In genomic region chr11:107573061-107573692, GRCm38 (mm10) we compare ENCODE assay signal across 8 mouse cellular contexts. TPM values are rescaled to one million over a fixed set of nuclear protein-coding genes. Genes with fewer than 3 reads are reported as not detected.
A peak's percentile ranks its signal among the peaks of the same experiment; 100 is the strongest.
DNase-seq lines count a peak whose midpoint lies in the region; ATAC-seq lines count a peak whose summit lies in the region.

No protein-coding gene starts in this region.

- peaks cover 7% of the 10 kb centered on the region; the same call in 1 of the 2 replicates for H3K4me1 ChIP-seq in hindbrain, embryonic 15.5 days (replicated peaks)
- no peaks in the 10 kb centered on the region for H3K4me1 ChIP-seq in hindbrain, embryonic 14.5 days (replicated peaks; ENCODE audit: control insufficient read depth, insufficient read depth, low read length)
- H3K4me1 ChIP-seq in midbrain, embryonic 11.5 days (ENCODE audit: control insufficient read depth, insufficient read depth, low read length) = no peaks in the 10 kb centered on the region

- no peak overlapping the region for H3K4me3 ChIP-seq in hindbrain, embryonic 15.5 days
- no peak overlapping the region for H3K4me3 ChIP-seq in hindbrain, embryonic 14.5 days (replicated peaks; ENCODE audit: low read length)
- no peak overlapping the region for H3K4me3 ChIP-seq in midbrain, embryonic 11.5 days (ENCODE audit: low read depth, low read length)

- H3K27ac ChIP-seq in hindbrain, embryonic 15.5 days (replicated peaks) = no peak overlapping the region
- H3K27ac ChIP-seq in hindbrain, embryonic 14.5 days = no peak overlapping the region
- H3K27ac ChIP-seq in midbrain, embryonic 11.5 days (ENCODE audit: low read depth, low read length) = no peak overlapping the region

- WGBS in hindbrain, embryonic 15.5 days = 57% methylated on average over 11 of the region's 11 CpGs
- 57% methylated on average over 11 of the region's 11 CpGs for WGBS in hindbrain, embryonic 14.5 days
- 81% methylated on average over 11 of the region's 11 CpGs for WGBS in midbrain, embryonic 11.5 days

- no peak overlapping the region for H3K9ac ChIP-seq in hindbrain, embryonic 15.5 days
- H3K9ac ChIP-seq in hindbrain, embryonic 14.5 days = no peak overlapping the region
- H3K9ac ChIP-seq in midbrain, embryonic 11.5 days (ENCODE audit: low read length) = no peak overlapping the region

- no peaks in the 10 kb centered on the region for H3K27me3 ChIP-seq in hindbrain, embryonic 15.5 days
- no peaks in the 10 kb centered on the region for H3K27me3 ChIP-seq in hindbrain, embryonic 14.5 days (ENCODE audit: control insufficient read depth, insufficient read depth, low read length)
- no peaks in the 10 kb centered on the region for H3K27me3 ChIP-seq in midbrain, embryonic 11.5 days (ENCODE audit: control insufficient read depth, insufficient read depth, low read length)

- H3K4me2 ChIP-seq in hindbrain, embryonic 15.5 days = no peak overlapping the region
- H3K4me2 ChIP-seq in hindbrain, embryonic 14.5 days (replicated peaks) = no peak overlapping the region
- H3K4me2 ChIP-seq in midbrain, embryonic 11.5 days = no peak overlapping the region

- peak; percentile 28; the same call in 1 of the 2 replicates for ATAC-seq in hindbrain, embryonic 15.5 days (ENCODE audit: low FRiP score, low read depth)
- ATAC-seq in hindbrain, embryonic 14.5 days (ENCODE audit: low FRiP score) = no peak
- ATAC-seq in midbrain, embryonic 11.5 days (ENCODE audit: low FRiP score) = no peak

- no peak for DNase-seq in hindbrain, embryonic 14.5 days (ENCODE audit: low spot score)
- DNase-seq in gonadal fat pad, adult 2 months (ENCODE audit: low read depth) = peak; percentile 52
- DNase-seq in kidney, postnatal 36 days = peak; percentile 80 to 86
- DNase-seq in ovary, adult 18-20 months (ENCODE audit: low spot score) = peak; percentile 67
- no peak for DNase-seq in B cell, adult 2 months
- DNase-seq in midbrain, embryonic 11.5 days (ENCODE audit: low spot score, missing footprints) = no peak
- no peak for DNase-seq in right cerebral cortex, postnatal 14 days

- peaks cover 16% of the 10 kb centered on the region for H3K36me3 ChIP-seq in hindbrain, embryonic 15.5 days
- H3K36me3 ChIP-seq in hindbrain, embryonic 14.5 days (replicated peaks; ENCODE audit: control insufficient read depth, insufficient read depth) = peaks cover 35% of the 10 kb centered on the region
- H3K36me3 ChIP-seq in midbrain, embryonic 11.5 days (ENCODE audit: control insufficient read depth, insufficient read depth, low read length) = peaks cover 16% of the 10 kb centered on the region; the same call in 1 of the 2 replicates

- no peaks in the 10 kb centered on the region for H3K9me3 ChIP-seq in hindbrain, embryonic 15.5 days
- H3K9me3 ChIP-seq in hindbrain, embryonic 14.5 days (ENCODE audit: control insufficient read depth, low read length) = no peaks in the 10 kb centered on the region
- H3K9me3 ChIP-seq in midbrain, embryonic 11.5 days (ENCODE audit: control insufficient read depth, low read length) = no peaks in the 10 kb centered on the region

RNA-seq across cellular contexts. Expression of gene Helz, which starts 25.4 kb away (rescaled TPM):
- 15.4 and 16.8 TPM in 2 replicates for polyA plus RNA-seq in hindbrain, embryonic 15.5 days (2015; fragmentation: Nextera tagmentation; extraction: Ambion mirVana)
- polyA plus RNA-seq in hindbrain, embryonic 14.5 days (2014; fragmentation: Nextera tagmentation; extraction: Ambion mirVana) = 18.4 and 18.9 TPM in 2 replicates
- polyA plus RNA-seq in gonadal fat pad, adult 2 months (2012; rRNA removed) = 8.9 and 14.2 TPM in 2 replicates
- 18.1 and 18.3 TPM in 2 replicates for polyA plus RNA-seq in midbrain, embryonic 11.5 days (2014; fragmentation: Nextera tagmentation; extraction: Ambion mirVana)

Comparison
In these comparisons a context has a peak if more than half of its experiments do, and no peak if none do; other contexts are left out.
1. DNase-seq: peak in gonadal fat pad, adult 2 months (single experiment), kidney, postnatal 36 days (2 of 2) and ovary, adult 18-20 months (single experiment); none in hindbrain, embryonic 14.5 days (single experiment), B cell, adult 2 months (0 of 2), midbrain, embryonic 11.5 days (single experiment) and right cerebral cortex, postnatal 14 days (single experiment).